Mouse (Mus musculus) cortical plate, adult 2 months (tissue): ENCODE results near the gene Taf10. TPM values are rescaled to one million over a fixed set of nuclear protein-coding genes. Genes with fewer than 3 reads are reported as not detected.
"Not testable (repeated sequence)": the region's sequence is repeated elsewhere in the genome, so short reads cannot be mapped to it uniquely, and the experiment has no call there.

ENCODE experiments used
- H3K27ac ChIP-seq: fragments of 200-500 bp; 2 replicates; pipeline ENCODE4 v1.5.1; 2012; ENCODE audit warnings: low read length, control low read depth, inconsistent platforms; ENCODE audit not compliant: insufficient read depth
- H3K4me1 ChIP-seq: fragments of 200-500 bp; 2 replicates; pipeline ENCODE4 v1.6.1; 2011; ENCODE audit warnings: low read length; ENCODE audit not compliant: control insufficient read depth, insufficient read depth
- H3K4me3 ChIP-seq: fragments of 200-500 bp; 2 replicates; pipeline ENCODE4 v1.5.1; 2011; ENCODE audit warnings: mild to moderate bottlenecking, low read length, control low read depth; ENCODE audit not compliant: insufficient read depth
- CTCF ChIP-seq: fragments of 200-500 bp; IDR thresholded peaks from 2 replicates; pipeline ENCODE4 v1.5.1; 2011; ENCODE audit warnings: mild to moderate bottlenecking, control low read depth, low read length; ENCODE audit not compliant: insufficient read depth; ENCODE audit errors: extremely low read depth
- POLR2A ChIP-seq: fragments of 200-500 bp; IDR thresholded peaks from 2 replicates; pipeline ENCODE4 v1.6.1; 2011; ENCODE audit warnings: mild to moderate bottlenecking, low read length, control low read depth; ENCODE audit not compliant: insufficient read depth; ENCODE audit errors: extremely low read depth
- polyA plus RNA-seq: library from polyadenylated mRNA; depleted of rRNA; stranded (reverse); fragments of >200 nt; gene quantifications from 2 replicates; pipeline ENCODE4 v1.2.3, GENCODE M21; 2012

The Taf10 gene
- polyA plus RNA-seq, 1 experiment, result 179 TPM

GRCm38 (mm10) chr7:105762517-105763270 lies 18.5 kb upstream of the Taf10 start:
- peaks cover 3% of the 10 kb centered on the region; the same call in 1 of the 2 replicates for H3K4me1 ChIP-seq
- peak overlapping the region; percentile 26 for H3K4me3 ChIP-seq
- H3K27ac ChIP-seq, result no peak overlapping the region
- no peak for TF ChIP-seq CTCF
- no peak for TF ChIP-seq POLR2A

- TF ChIP-seq CTCF (no peak), POLR2A (no peak)
Measured at GRCm38 (mm10) chr7:105761813-105762484, 17.8 kb upstream of the Taf10 start.

GRCm38 (mm10) chr7:105753281-105753680 lies 9.1 kb upstream of the Taf10 start:
- no peak overlapping the region for H3K4me3 ChIP-seq
- TF ChIP-seq CTCF (no peak), POLR2A (no peak)
- H3K27ac ChIP-seq, result no peak overlapping the region
- H3K4me1 ChIP-seq, result peaks cover 3% of the 10 kb centered on the region; the same call in 1 of the 2 replicates

More at GRCm38 (mm10) chr7:105761813-105762484, 17.8 kb upstream of the Taf10 start:
- H3K4me3 ChIP-seq, result peak overlapping the region; percentile 26
- H3K27ac ChIP-seq, result no peak overlapping the region
- H3K4me1 ChIP-seq, result no peaks in the 10 kb centered on the region

GRCm38 (mm10) chr7:105752716-105753115 lies 8.6 kb upstream of the Taf10 start:
- no peak overlapping the region for H3K27ac ChIP-seq
- H3K4me3 ChIP-seq, result no peak overlapping the region
- TF ChIP-seq POLR2A (no peak), CTCF (no peak)
- peaks cover 3% of the 10 kb centered on the region; the same call in 1 of the 2 replicates for H3K4me1 ChIP-seq

GRCm38 (mm10) chr7:105751491-105752433 lies 7.6 kb upstream of the Taf10 start, which contains the start of gene Tpp1:
Gene Tpp1, minus strand, starts transcription at chr7:105752235.
- Histone ChIP-seq H3K27ac (no peak within 1 kb of the TSS), H3K4me1 (peaks cover 3% of the 10 kb centered on the region; the same call in 1 of the 2 replicates), H3K4me3 (peak within 1 kb of the TSS; percentile 46)
- no peak for TF ChIP-seq CTCF
- peak; percentile 51; the same call in 1 of the 2 replicates for TF ChIP-seq POLR2A

GRCm38 (mm10) chr7:105747776-105748175 lies 3.6 kb upstream of the Taf10 start:
- Histone ChIP-seq H3K27ac (no peak overlapping the region), H3K4me3 (no peak overlapping the region), H3K4me1 (peaks cover 3% of the 10 kb centered on the region; the same call in 1 of the 2 replicates)
- TF ChIP-seq POLR2A, result no peak
- TF ChIP-seq CTCF, result no peak

GRCm38 (mm10) chr7:105743246-105743925 lies 775 bp downstream of the Taf10 start:
- H3K27ac ChIP-seq, result 0 out of 2 replicates have a peak overlapping the region, but pooled peaks have one; percentile 17

GRCm38 (mm10) chr7:105742539-105743215 lies 1.5 kb downstream of the Taf10 start:
- H3K4me1 ChIP-seq, H3K27ac ChIP-seq: not testable (repeated sequence)
- peak overlapping the region; percentile 84; the same call in 1 of the 2 replicates for H3K4me3 ChIP-seq

More at GRCm38 (mm10) chr7:105743246-105743925, 775 bp downstream of the Taf10 start:
- not testable (repeated sequence) for H3K4me1 ChIP-seq
- peak overlapping the region; percentile 84 for H3K4me3 ChIP-seq
